Mouse (Mus musculus) bone marrow, adult 2 months (tissue): ENCODE results near the gene Ino80b. TPM values are rescaled to one million over a fixed set of nuclear protein-coding genes. Genes with fewer than 3 reads are reported as not detected.

Experiments
- H3K27ac ChIP-seq: fragments of 200-500 bp; 2 replicates; pipeline ENCODE4 v1.5.1; 2012; ENCODE audit warnings: low read depth, mild to moderate bottlenecking, control low read depth, inconsistent platforms, low read length; ENCODE audit not compliant: control insufficient read depth, poor library complexity, insufficient read depth
- H3K4me1 ChIP-seq: fragments of 200-500 bp; 2 replicates; pipeline ENCODE4 v1.6.1; 2011; ENCODE audit warnings: low read length; ENCODE audit not compliant: control insufficient read depth, insufficient read depth
- H3K4me3 ChIP-seq: fragments of 200-500 bp; replicated peaks from 2 replicates; pipeline ENCODE3; 2011; ENCODE audit warnings: mild to moderate bottlenecking, low read depth, low read length, control low read depth; ENCODE audit not compliant: control insufficient read depth
- CTCF ChIP-seq: fragments of 200-500 bp; IDR thresholded peaks from 2 replicates; pipeline ENCODE4 v1.5.1; 2011; ENCODE audit warnings: low read length, control low read depth; ENCODE audit not compliant: control insufficient read depth, insufficient read depth
- POLR2A ChIP-seq: fragments of 200-500 bp; IDR thresholded peaks from 2 replicates; pipeline ENCODE4 v1.6.1; 2011; ENCODE audit warnings: low read depth, mild to moderate bottlenecking, control low read depth, low read length, borderline replicate concordance; ENCODE audit not compliant: control insufficient read depth
- WGBS: fragments of 180-500 bp; shearing (Covaris S2); methylation state at CpG from one replicate; pipeline ENCODE4 v1.1.7; 2018; 5-methylcytosine and 5-hydroxymethylcytosine counted together
- polyA plus RNA-seq: library from polyadenylated mRNA; stranded (reverse); fragments of >200 nt; gene quantifications from 2 replicates; pipeline ENCODE4 v1.2.4, GENCODE M21; 2011; ENCODE audit warnings: low replicate concordance; ENCODE audit not compliant: missing spikeins, insufficient read depth, insufficient read length

The Ino80b gene
- polyA plus RNA-seq, 1 experiment = 16.6 TPM

GRCm38 (mm10) chr6:83116373-83117164, 8.7 kb downstream of the Ino80b start:
- 77% methylated on average over 11 of the region's 11 CpGs for WGBS
- no peak for TF ChIP-seq POLR2A
- no peak for TF ChIP-seq CTCF
- peak overlapping the region; percentile 84 for H3K4me3 ChIP-seq
- H3K4me1 ChIP-seq = peaks cover 6% of the 10 kb centered on the region; the same call in 1 of the 2 replicates
- no peak overlapping the region for H3K27ac ChIP-seq

GRCm38 (mm10) chr6:83115682-83116372, 9.4 kb downstream of the Ino80b start:
- Histone ChIP-seq H3K4me3 (peak overlapping the region; percentile 84), H3K27ac (peak overlapping the region; percentile 81), H3K4me1 (peaks cover 6% of the 10 kb centered on the region; the same call in 1 of the 2 replicates)
- 1% methylated on average over 44 of the region's 48 CpGs for WGBS
- TF ChIP-seq CTCF = no peak
- TF ChIP-seq POLR2A = no peak

- WGBS = under 1% methylated on average over 55 of the region's 58 CpGs
- TF ChIP-seq POLR2A (peak; percentile 96), CTCF (peak; percentile 48)
- peak within 1 kb of the TSS; percentile 84 for H3K4me3 ChIP-seq
- H3K27ac ChIP-seq = peak within 1 kb of the TSS; percentile 81
- peaks cover 6% of the 10 kb centered on the region; the same call in 1 of the 2 replicates for H3K4me1 ChIP-seq
These were observed 10.1 kb downstream of the Ino80b start, which contains the start of gene Mogs for GRCm38 (mm10) chr6:83115011-83115671. Mogs (plus strand) TSS chr6:83115496.

- H3K27ac ChIP-seq = no peak overlapping the region
- peaks cover 2% of the 10 kb centered on the region; the same call in 1 of the 2 replicates for H3K4me1 ChIP-seq
- TF ChIP-seq CTCF (no peak), POLR2A (no peak)
- H3K4me3 ChIP-seq = no peak overlapping the region
- 62% methylated on average over 4 of the region's 4 CpGs for WGBS
These were observed 13.6 kb downstream of the Ino80b start for GRCm38 (mm10) chr6:83111510-83112136.

GRCm38 (mm10) chr6:83108762-83109668, 16.2 kb downstream of the Ino80b start, which contains the start of gene Mrpl53:
Mrpl53 (plus strand) TSS chr6:83109040.
- no peak for TF ChIP-seq CTCF
- TF ChIP-seq POLR2A = peak; percentile 85; the same call in 1 of the 2 replicates
- H3K27ac ChIP-seq = peak within 1 kb of the TSS; percentile 79
- no peaks in the 10 kb centered on the region; the same call in 1 of the 2 replicates for H3K4me1 ChIP-seq
- WGBS = under 1% methylated on average over 76 of the region's 76 CpGs
- peak within 1 kb of the TSS; percentile 87 for H3K4me3 ChIP-seq

GRCm38 (mm10) chr6:83107566-83108400, 17.4 kb downstream of the Ino80b start:
- no peak overlapping the region for H3K4me3 ChIP-seq
- WGBS = 47% methylated on average over 13 of the region's 13 CpGs
- no peaks in the 10 kb centered on the region; the same call in 1 of the 2 replicates for H3K4me1 ChIP-seq
- H3K27ac ChIP-seq = no peak overlapping the region
- TF ChIP-seq POLR2A = no peak
- peak; percentile 94 for TF ChIP-seq CTCF
